Mouse (Mus musculus): ENCODE measurements around the gene 2210407C18Rik.

DNA sequence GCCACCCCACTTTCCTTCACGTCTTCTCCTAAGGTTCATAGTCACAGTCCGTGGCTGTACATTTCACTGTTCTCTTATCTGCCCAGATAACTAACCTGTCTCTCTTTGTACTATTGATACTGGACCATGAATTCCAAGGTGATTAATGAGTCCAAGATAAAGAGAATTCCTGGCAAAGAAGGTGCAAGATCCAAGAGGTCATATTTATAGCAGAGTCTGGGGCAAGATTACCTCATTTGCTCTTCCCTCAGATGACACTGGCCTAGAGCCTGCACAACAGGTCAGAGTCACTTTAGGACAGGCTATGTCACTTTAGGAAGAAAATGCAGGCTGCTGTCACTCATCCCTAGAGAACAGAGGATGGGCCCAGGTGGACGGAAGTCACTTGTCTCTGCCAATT lies 10.6 kb downstream of the 2210407C18Rik start:
- TF ChIP-seq USF1 (IDR thresholded peaks at IDR 0.05; ENCODE audit: low read depth) = no peak
- no peak for TF ChIP-seq CTCF (IDR thresholded peaks at IDR 0.05; ENCODE audit: control insufficient read depth, insufficient read depth, insufficient read length)
- TF ChIP-seq CEBPB (IDR thresholded peaks at IDR 0.05; ENCODE audit: low read depth) = no peak
- TF ChIP-seq FOSL1 (IDR thresholded peaks at IDR 0.05; ENCODE audit: insufficient read depth, low read length, poor library complexity, severe bottlenecking) = no peak
- TF ChIP-seq MAX (IDR thresholded peaks at IDR 0.05) = no peak
- TF ChIP-seq MYOD1 (IDR thresholded peaks at IDR 0.05; ENCODE audit: control insufficient read depth, insufficient read length, low read depth) = no peak
- TF ChIP-seq MYOG (IDR thresholded peaks at IDR 0.05; ENCODE audit: control insufficient read depth, extremely low read depth, insufficient read length) = no peak

Measured in C2C12 (cell line).